Mouse (Mus musculus): ENCODE results near the gene Bcl11a. TPM values are rescaled to one million over a fixed set of nuclear protein-coding genes. Genes with fewer than 3 reads are reported as not detected.

Bcl11a gene
- polyA plus RNA-seq, 1 experiment from 2014 or later = 2.4 TPM

- no peak overlapping the region for H3K4me2 ChIP-seq (replicated peaks; ENCODE audit: low read depth, low read length)
- no peaks in the 10 kb centered on the region for H3K4me1 ChIP-seq (ENCODE audit: insufficient read depth, low read depth, low read length)
- ATAC-seq (peak; percentile 88), DNase-seq (ENCODE audit: low spot score) (peak; percentile 58)
- WGBS = 61% methylated on average over 3 of the region's 3 CpGs
- H3K4me3 ChIP-seq (ENCODE audit: low read depth, low read length) = no peak overlapping the region
- no peaks in the 10 kb centered on the region for H3K27me3 ChIP-seq (replicated peaks; ENCODE audit: insufficient read depth, low read length)
- no peaks in the 10 kb centered on the region for H3K9me3 ChIP-seq (ENCODE audit: low read length)
- H3K27ac ChIP-seq (ENCODE audit: low read length) = no peak overlapping the region
- H3K36me3 ChIP-seq (ENCODE audit: insufficient read depth, low read length) = no peaks in the 10 kb centered on the region
- peak; percentile 57 for TF ChIP-seq CTCF (IDR thresholded peaks at IDR 0.05)
- TF ChIP-seq EP300 (IDR thresholded peaks at IDR 0.05) = no peak
- H3K9ac ChIP-seq (replicated peaks; ENCODE audit: low read depth) = no peak overlapping the region
Observed at GRCm38 (mm10) chr11:24108974-24109373, 31.1 kb downstream of the Bcl11a start.

GRCm38 (mm10) chr11:24109388-24109787 is 31.5 kb downstream of the Bcl11a start:
- WGBS = 54% methylated on average over 3 of the region's 3 CpGs
- H3K9me3 ChIP-seq (ENCODE audit: low read length) = no peaks in the 10 kb centered on the region

GRCm38 (mm10) chr11:24110113-24110512 is 32.3 kb downstream of the Bcl11a start:
- Histone ChIP-seq H3K36me3 (ENCODE audit: insufficient read depth, low read length) (no peaks in the 10 kb centered on the region), H3K4me1 (ENCODE audit: insufficient read depth, low read depth, low read length) (no peaks in the 10 kb centered on the region), H3K9ac (replicated peaks; ENCODE audit: low read depth) (no peak overlapping the region), H3K4me2 (replicated peaks; ENCODE audit: low read depth, low read length) (no peak overlapping the region), H3K9me3 (ENCODE audit: low read length) (no peaks in the 10 kb centered on the region), H3K27me3 (replicated peaks; ENCODE audit: insufficient read depth, low read length) (no peaks in the 10 kb centered on the region), H3K4me3 (ENCODE audit: low read depth, low read length) (no peak overlapping the region), H3K27ac (ENCODE audit: low read length) (no peak overlapping the region)
- 60% methylated on average over 2 of the region's 2 CpGs for WGBS
- ATAC-seq (no peak), DNase-seq (ENCODE audit: low spot score) (no peak)
- TF ChIP-seq EP300 (IDR thresholded peaks at IDR 0.05) (no peak), CTCF (IDR thresholded peaks at IDR 0.05) (no peak)

More at GRCm38 (mm10) chr11:24109388-24109787, 31.5 kb downstream of the Bcl11a start:
- Histone ChIP-seq H3K4me1 (ENCODE audit: insufficient read depth, low read depth, low read length) (no peaks in the 10 kb centered on the region), H3K4me2 (replicated peaks; ENCODE audit: low read depth, low read length) (no peak overlapping the region), H3K36me3 (ENCODE audit: insufficient read depth, low read length) (no peaks in the 10 kb centered on the region), H3K9ac (replicated peaks; ENCODE audit: low read depth) (no peak overlapping the region), H3K4me3 (ENCODE audit: low read depth, low read length) (no peak overlapping the region), H3K27me3 (replicated peaks; ENCODE audit: insufficient read depth, low read length) (no peaks in the 10 kb centered on the region), H3K27ac (ENCODE audit: low read length) (no peak overlapping the region)
- ATAC-seq (no peak; the same call in 1 of the 2 replicates), DNase-seq (ENCODE audit: low spot score) (no peak)
- TF ChIP-seq EP300 (IDR thresholded peaks at IDR 0.05) (0 out of 2 replicates have a peak, but pooled peaks have one; percentile 15), CTCF (IDR thresholded peaks at IDR 0.05) (no peak)

- H3K9me3 ChIP-seq (ENCODE audit: low read length) = no peaks in the 10 kb centered on the region
- no peak overlapping the region for H3K4me3 ChIP-seq (ENCODE audit: low read depth, low read length)
- ATAC-seq = no peak
- no peak overlapping the region for H3K27ac ChIP-seq (ENCODE audit: low read length)
- DNase-seq (ENCODE audit: low spot score) = no peak
- no peaks in the 10 kb centered on the region for H3K4me1 ChIP-seq (ENCODE audit: insufficient read depth, low read depth, low read length)
- H3K36me3 ChIP-seq (ENCODE audit: insufficient read depth, low read length) = no peaks in the 10 kb centered on the region
- H3K9ac ChIP-seq (replicated peaks; ENCODE audit: low read depth) = no peak overlapping the region
- TF ChIP-seq CTCF (IDR thresholded peaks at IDR 0.05) = no peak
- no peak for TF ChIP-seq EP300 (IDR thresholded peaks at IDR 0.05)
- no peak overlapping the region for H3K4me2 ChIP-seq (replicated peaks; ENCODE audit: low read depth, low read length)
- 63% methylated on average over 6 of the region's 6 CpGs for WGBS
- H3K27me3 ChIP-seq (replicated peaks; ENCODE audit: insufficient read depth, low read length) = no peaks in the 10 kb centered on the region
Observed at GRCm38 (mm10) chr11:24111720-24112119, 33.9 kb downstream of the Bcl11a start.

GRCm38 (mm10) chr11:24115017-24115752 is 37.3 kb downstream of the Bcl11a start:
- Histone ChIP-seq H3K27ac (ENCODE audit: low read length) (no peak overlapping the region), H3K27me3 (replicated peaks; ENCODE audit: insufficient read depth, low read length) (no peaks in the 10 kb centered on the region), H3K4me2 (replicated peaks; ENCODE audit: low read depth, low read length) (no peak overlapping the region), H3K9ac (replicated peaks; ENCODE audit: low read depth) (no peak overlapping the region), H3K36me3 (ENCODE audit: insufficient read depth, low read length) (no peaks in the 10 kb centered on the region), H3K4me3 (ENCODE audit: low read depth, low read length) (no peak overlapping the region), H3K9me3 (ENCODE audit: low read length) (no peaks in the 10 kb centered on the region), H3K4me1 (ENCODE audit: insufficient read depth, low read depth, low read length) (no peaks in the 10 kb centered on the region)
- DNase-seq (ENCODE audit: low spot score) = no peak
- TF ChIP-seq CTCF (IDR thresholded peaks at IDR 0.05) = no peak
- TF ChIP-seq EP300 (IDR thresholded peaks at IDR 0.05) = no peak
- 61% methylated on average over 12 of the region's 12 CpGs for WGBS
- no peak for ATAC-seq

GRCm38 (mm10) chr11:24116041-24116440 is 38.2 kb downstream of the Bcl11a start:
- 94% methylated on average over 2 of the region's 2 CpGs for WGBS
- TF ChIP-seq CTCF (IDR thresholded peaks at IDR 0.05) (no peak), EP300 (IDR thresholded peaks at IDR 0.05) (no peak)
- H3K36me3 ChIP-seq (ENCODE audit: insufficient read depth, low read length) = no peaks in the 10 kb centered on the region
- no peak overlapping the region for H3K9ac ChIP-seq (replicated peaks; ENCODE audit: low read depth)
- DNase-seq (ENCODE audit: low spot score) = no peak
- no peaks in the 10 kb centered on the region for H3K9me3 ChIP-seq (ENCODE audit: low read length)
- no peak for ATAC-seq
- no peak overlapping the region for H3K4me2 ChIP-seq (replicated peaks; ENCODE audit: low read depth, low read length)
- no peaks in the 10 kb centered on the region for H3K27me3 ChIP-seq (replicated peaks; ENCODE audit: insufficient read depth, low read length)
- no peak overlapping the region for H3K4me3 ChIP-seq (ENCODE audit: low read depth, low read length)
- no peaks in the 10 kb centered on the region for H3K4me1 ChIP-seq (ENCODE audit: insufficient read depth, low read depth, low read length)
- no peak overlapping the region for H3K27ac ChIP-seq (ENCODE audit: low read length)
